Comparison of ENCODE assay signal across 11 mouse cellular contexts in genomic region chr17:5911591-5911990, GRCm38 (mm10). TPM values are rescaled to one million over a fixed set of nuclear protein-coding genes. Genes with fewer than 3 reads are reported as not detected.
A peak's percentile ranks its signal among the peaks of the same experiment; 100 is the strongest.
DNase-seq lines count a peak whose midpoint lies in the region; ATAC-seq and TF ChIP-seq lines count a peak whose summit lies in the region.
"Had no signal": no experiment of that assay in that cellular context is flagged by ENCODE, and none has a peak within 500 bp of the region (broad histone marks: within the 10 kb centered on the region; RNA-seq: fewer than 3 reads in every experiment).

No protein-coding gene starts in this region.

- TF ChIP-seq EP300 in liver, postnatal 0 days (IDR thresholded peaks at IDR 0.05; ENCODE audit: low read depth) = no peak

- WGBS in embryonic facial prominence, embryonic 14.5 days = 61% methylated on average over 12 of the region's 12 CpGs
- 67% methylated on average over 12 of the region's 12 CpGs for WGBS in liver, postnatal 0 days (ENCODE audit: insufficient replicate concordance)
- WGBS in intestine, embryonic 16.5 days = 75% methylated on average over 12 of the region's 12 CpGs

- ATAC-seq in embryonic facial prominence, embryonic 14.5 days (ENCODE audit: low read depth) = 0 out of 2 replicates have a peak, but pooled peaks have one; percentile 18
- ATAC-seq in liver, postnatal 0 days = peak; percentile 56; the same call in 1 of the 2 replicates
- no peak for ATAC-seq in intestine, embryonic 16.5 days
- ATAC-seq: forebrain, embryonic 14.5 days had no signal

- peaks cover 26% of the 10 kb centered on the region for H3K36me3 ChIP-seq in embryonic facial prominence, embryonic 14.5 days (ENCODE audit: control insufficient read depth, insufficient read depth, low read length)
- H3K36me3 ChIP-seq in liver, postnatal 0 days (replicated peaks; ENCODE audit: insufficient read depth, low read length) = peaks cover 28% of the 10 kb centered on the region
- H3K36me3 ChIP-seq in intestine, embryonic 16.5 days (ENCODE audit: control insufficient read depth, insufficient read depth, low read length) = peaks cover 4% of the 10 kb centered on the region; the same call in 1 of the 2 replicates

- TF ChIP-seq CTCF in liver, postnatal 0 days (IDR thresholded peaks at IDR 0.05; ENCODE audit: low read depth) = no peak

- H3K27ac ChIP-seq in embryonic facial prominence, embryonic 14.5 days (replicated peaks; ENCODE audit: low read depth, low read length) = peak overlapping the region; percentile 54
- H3K27ac ChIP-seq in liver, postnatal 0 days (ENCODE audit: low read depth) = no peak overlapping the region; the same call in 1 of the 2 replicates
- no peak overlapping the region for H3K27ac ChIP-seq in intestine, embryonic 16.5 days (ENCODE audit: low read length)

- H3K4me3 ChIP-seq in embryonic facial prominence, embryonic 14.5 days (ENCODE audit: low read depth, low read length) = no peak overlapping the region
- H3K4me3 ChIP-seq in liver, postnatal 0 days (ENCODE audit: low read depth, low read length) = no peak overlapping the region
- no peak overlapping the region for H3K4me3 ChIP-seq in intestine, embryonic 16.5 days (ENCODE audit: low read length)

- no peaks in the 10 kb centered on the region for H3K9me3 ChIP-seq in embryonic facial prominence, embryonic 14.5 days (ENCODE audit: control insufficient read depth, low read length)
- H3K9me3 ChIP-seq in liver, postnatal 0 days (ENCODE audit: low read length) = no peaks in the 10 kb centered on the region
- H3K9me3 ChIP-seq in intestine, embryonic 16.5 days (ENCODE audit: control insufficient read depth, low read length) = no peaks in the 10 kb centered on the region

- no peaks in the 10 kb centered on the region; the same call in 1 of the 2 replicates for H3K4me1 ChIP-seq in embryonic facial prominence, embryonic 14.5 days (ENCODE audit: control insufficient read depth, insufficient read depth, low read length)
- H3K4me1 ChIP-seq in liver, postnatal 0 days (ENCODE audit: insufficient read depth) = no peaks in the 10 kb centered on the region
- H3K4me1 ChIP-seq in intestine, embryonic 16.5 days (ENCODE audit: control insufficient read depth, insufficient read depth, low read length) = no peaks in the 10 kb centered on the region

- peak; percentile 65 for DNase-seq in layer of hippocampus, adult 11-12 months (ENCODE audit: low spot score)
- no peak for DNase-seq in layer of hippocampus, adult 9-10 months (ENCODE audit: low spot score)
- DNase-seq in embryonic facial prominence, embryonic 14.5 days (ENCODE audit: low spot score) = peak; percentile 33
- peak; percentile 62 to 70 for DNase-seq in layer of hippocampus, postnatal 36 days
- peak; percentile 33 for DNase-seq in liver, postnatal 0 days
- no peak for DNase-seq in adrenal gland, postnatal 10 days
- DNase-seq in spleen, postnatal 14 days (ENCODE audit: low spot score in 2 of 2) = no peak
- DNase-seq: kidney, postnatal 10 days; thymus, adult 18-20 months had no signal

- H3K9ac ChIP-seq in embryonic facial prominence, embryonic 14.5 days (ENCODE audit: low read depth, low read length) = no peak overlapping the region
- H3K9ac ChIP-seq in liver, postnatal 0 days (replicated peaks) = no peak overlapping the region; the same call in 1 of the 2 replicates
- H3K9ac ChIP-seq in intestine, embryonic 16.5 days (ENCODE audit: low read depth, low read length) = no peak overlapping the region

- no peaks in the 10 kb centered on the region for H3K27me3 ChIP-seq in embryonic facial prominence, embryonic 14.5 days (replicated peaks; ENCODE audit: control insufficient read depth, insufficient read depth, low read length)
- H3K27me3 ChIP-seq in liver, postnatal 0 days (ENCODE audit: insufficient read depth, low read length) = no peaks in the 10 kb centered on the region
- no peaks in the 10 kb centered on the region for H3K27me3 ChIP-seq in intestine, embryonic 16.5 days (replicated peaks; ENCODE audit: control insufficient read depth, insufficient read depth, low read length)

- H3K4me2 ChIP-seq in embryonic facial prominence, embryonic 14.5 days (ENCODE audit: low read depth, low read length) = no peak overlapping the region
- H3K4me2 ChIP-seq in liver, postnatal 0 days (ENCODE audit: low read depth, low read length) = no peak overlapping the region
- H3K4me2 ChIP-seq in intestine, embryonic 16.5 days (ENCODE audit: low read depth, low read length) = no peak overlapping the region

RNA-seq across cellular contexts. Expression of gene Synj2, which starts 29.5 kb away (rescaled TPM):
- 4.3 and 4.7 TPM in 2 replicates for polyA plus RNA-seq in embryonic facial prominence, embryonic 14.5 days (2014; fragmentation: Nextera tagmentation; extraction: Ambion mirVana)
- 10 to 100 TPM; 64.0 to 66.9 TPM for total RNA-seq in layer of hippocampus, postnatal 36 days (2021)
- 0.62 TPM in 2 replicates for polyA plus RNA-seq in liver, postnatal 0 days (2015; fragmentation: Nextera tagmentation; extraction: Ambion mirVana)
- total RNA-seq in adrenal gland, postnatal 10 days (2021) = 10 to 100 TPM in 1 of 2 experiments, 1 to 10 TPM in 1; 8.2 to 15.4 TPM
- polyA plus RNA-seq in intestine, embryonic 16.5 days (2015; fragmentation: Nextera tagmentation; extraction: Ambion mirVana) = 3.5 and 4.0 TPM in 2 replicates

Comparison
In these comparisons a context has a peak if more than half of its experiments do, and no peak if none do; other contexts are left out.
1. DNase-seq: peak in layer of hippocampus, adult 11-12 months (single experiment), embryonic facial prominence, embryonic 14.5 days (single experiment), layer of hippocampus, postnatal 36 days (2 of 2) and liver, postnatal 0 days (single experiment); none in layer of hippocampus, adult 9-10 months (single experiment), adrenal gland, postnatal 10 days (single experiment) and spleen, postnatal 14 days (0 of 2).